Mouse (Mus musculus): ENCODE results near the gene Tbxas1. TPM values are rescaled to one million over a fixed set of nuclear protein-coding genes. Genes with fewer than 3 reads are reported as not detected.

Gene Tbxas1
- polyA plus RNA-seq, 1 experiment from 2014 or later: 1.8 TPM

- no peaks in the 10 kb centered on the region for H3K9me3 ChIP-seq
- H3K4me1 ChIP-seq: peaks cover 15% of the 10 kb centered on the region; the same call in 1 of the 2 replicates
- H3K4me3 ChIP-seq (replicated peaks): no peak overlapping the region
- H3K9ac ChIP-seq: no peak overlapping the region
- WGBS: 91% methylated on average over 4 of the region's 4 CpGs
- no peak overlapping the region for H3K27ac ChIP-seq
- H3K4me2 ChIP-seq: no peak overlapping the region
- H3K27me3 ChIP-seq: no peaks in the 10 kb centered on the region
- H3K36me3 ChIP-seq (replicated peaks): no peaks in the 10 kb centered on the region
- no peak for ATAC-seq (ENCODE audit: low FRiP score)
Measured at GRCm38 (mm10) chr6:38918728-38919127, 43.5 kb downstream of the Tbxas1 start.

- ATAC-seq (ENCODE audit: low FRiP score): no peak
- no peaks in the 10 kb centered on the region for H3K27me3 ChIP-seq
Measured at GRCm38 (mm10) chr6:38919135-38919740, 44.0 kb downstream of the Tbxas1 start.

GRCm38 (mm10) chr6:38920141-38920540 is 44.9 kb downstream of the Tbxas1 start:
- H3K4me2 ChIP-seq: no peak overlapping the region
- peaks cover 1% of the 10 kb centered on the region; the same call in 1 of the 2 replicates for H3K4me1 ChIP-seq
- 77% methylated on average over 6 of the region's 6 CpGs for WGBS
- H3K4me3 ChIP-seq (replicated peaks): no peak overlapping the region
- no peaks in the 10 kb centered on the region for H3K27me3 ChIP-seq
- no peak overlapping the region for H3K27ac ChIP-seq
- no peaks in the 10 kb centered on the region for H3K36me3 ChIP-seq (replicated peaks)
- H3K9me3 ChIP-seq: no peaks in the 10 kb centered on the region
- no peak overlapping the region for H3K9ac ChIP-seq
- ATAC-seq (ENCODE audit: low FRiP score): no peak

More at GRCm38 (mm10) chr6:38919135-38919740, 44.0 kb downstream of the Tbxas1 start:
- Histone ChIP-seq H3K4me2 (no peak overlapping the region), H3K36me3 (replicated peaks) (no peaks in the 10 kb centered on the region), H3K9ac (no peak overlapping the region), H3K4me3 (replicated peaks) (no peak overlapping the region), H3K4me1 (peaks cover 10% of the 10 kb centered on the region; the same call in 1 of the 2 replicates), H3K27ac (no peak overlapping the region), H3K9me3 (no peaks in the 10 kb centered on the region)
- WGBS: 92% methylated on average over 14 of the region's 14 CpGs

- H3K4me2 ChIP-seq: no peak overlapping the region
- no peaks in the 10 kb centered on the region for H3K36me3 ChIP-seq (replicated peaks)
- WGBS: 87% methylated on average over 17 of the region's 17 CpGs
- no peaks in the 10 kb centered on the region for H3K9me3 ChIP-seq
- H3K27me3 ChIP-seq: no peaks in the 10 kb centered on the region
- no peak overlapping the region for H3K27ac ChIP-seq
- no peaks in the 10 kb centered on the region for H3K4me1 ChIP-seq
- no peak overlapping the region for H3K4me3 ChIP-seq (replicated peaks)
- no peak overlapping the region for H3K9ac ChIP-seq
- peak; percentile 33; the same call in 1 of the 2 replicates for ATAC-seq (ENCODE audit: low FRiP score)
Measured at GRCm38 (mm10) chr6:38921095-38921809, 46.0 kb downstream of the Tbxas1 start.

GRCm38 (mm10) chr6:38921810-38922116 is 46.6 kb downstream of the Tbxas1 start:
- H3K36me3 ChIP-seq (replicated peaks): no peaks in the 10 kb centered on the region
- H3K4me3 ChIP-seq (replicated peaks): no peak overlapping the region
- WGBS: 90% methylated on average over 8 of the region's 8 CpGs
- H3K27me3 ChIP-seq: no peaks in the 10 kb centered on the region
- no peak overlapping the region for H3K9ac ChIP-seq
- no peaks in the 10 kb centered on the region for H3K9me3 ChIP-seq
- no peaks in the 10 kb centered on the region for H3K4me1 ChIP-seq
- H3K27ac ChIP-seq: no peak overlapping the region
- no peak overlapping the region for H3K4me2 ChIP-seq
- no peak for ATAC-seq (ENCODE audit: low FRiP score)

- H3K4me1 ChIP-seq: no peaks in the 10 kb centered on the region
- no peak overlapping the region for H3K9ac ChIP-seq
- no peak overlapping the region for H3K27ac ChIP-seq
- H3K36me3 ChIP-seq (replicated peaks): no peaks in the 10 kb centered on the region
- H3K4me3 ChIP-seq (replicated peaks): no peak overlapping the region
- H3K27me3 ChIP-seq: no peaks in the 10 kb centered on the region
- ATAC-seq (ENCODE audit: low FRiP score): no peak
- no peaks in the 10 kb centered on the region for H3K9me3 ChIP-seq
- H3K4me2 ChIP-seq: no peak overlapping the region
- 49% methylated on average over 2 of the region's 2 CpGs for WGBS
Measured at GRCm38 (mm10) chr6:38922517-38922916, 47.3 kb downstream of the Tbxas1 start.

GRCm38 (mm10) chr6:38923450-38923849 is 48.2 kb downstream of the Tbxas1 start:
- no peak overlapping the region for H3K4me3 ChIP-seq (replicated peaks)
- no peak overlapping the region for H3K4me2 ChIP-seq
- 84% methylated on average over 4 of the region's 4 CpGs for WGBS
- H3K36me3 ChIP-seq (replicated peaks): no peaks in the 10 kb centered on the region
- H3K27me3 ChIP-seq: no peaks in the 10 kb centered on the region
- no peak overlapping the region for H3K9ac ChIP-seq
- no peaks in the 10 kb centered on the region for H3K9me3 ChIP-seq
- H3K4me1 ChIP-seq: no peaks in the 10 kb centered on the region
- ATAC-seq (ENCODE audit: low FRiP score): no peak
- H3K27ac ChIP-seq: no peak overlapping the region

GRCm38 (mm10) chr6:38923870-38924817 is 48.9 kb downstream of the Tbxas1 start:
- H3K4me2 ChIP-seq: no peak overlapping the region
- no peaks in the 10 kb centered on the region for H3K27me3 ChIP-seq
- no peak for ATAC-seq (ENCODE audit: low FRiP score)
- H3K4me3 ChIP-seq (replicated peaks): no peak overlapping the region
- no peaks in the 10 kb centered on the region for H3K4me1 ChIP-seq
- H3K9me3 ChIP-seq: no peaks in the 10 kb centered on the region
- H3K27ac ChIP-seq: no peak overlapping the region
- no peaks in the 10 kb centered on the region for H3K36me3 ChIP-seq (replicated peaks)
- WGBS: 92% methylated on average over 18 of the region's 18 CpGs
- H3K9ac ChIP-seq: no peak overlapping the region

GRCm38 (mm10) chr6:38925719-38926118 is 50.5 kb downstream of the Tbxas1 start:
- WGBS: 55% methylated on average over 7 of the region's 7 CpGs
- Histone ChIP-seq H3K4me2 (peak overlapping the region; percentile 36), H3K27me3 (no peaks in the 10 kb centered on the region), H3K9ac (no peak overlapping the region), H3K4me3 (replicated peaks) (peak overlapping the region; percentile 20), H3K9me3 (no peaks in the 10 kb centered on the region), H3K36me3 (replicated peaks) (no peaks in the 10 kb centered on the region), H3K27ac (no peak overlapping the region), H3K4me1 (no peaks in the 10 kb centered on the region)
- ATAC-seq (ENCODE audit: low FRiP score): no peak

- Histone ChIP-seq H3K36me3 (replicated peaks) (no peaks in the 10 kb centered on the region), H3K4me2 (peak overlapping the region; percentile 36), H3K27ac (no peak overlapping the region), H3K4me1 (no peaks in the 10 kb centered on the region), H3K27me3 (no peaks in the 10 kb centered on the region), H3K9ac (no peak overlapping the region), H3K9me3 (no peaks in the 10 kb centered on the region), H3K4me3 (replicated peaks) (peak overlapping the region; percentile 20)
- 64% methylated on average over 28 of the region's 28 CpGs for WGBS
- ATAC-seq (ENCODE audit: low FRiP score): peak; percentile 51; the same call in 1 of the 2 replicates
Measured at GRCm38 (mm10) chr6:38926135-38926962, 51.1 kb downstream of the Tbxas1 start.

GRCm38 (mm10) chr6:38926963-38927361 is 51.8 kb downstream of the Tbxas1 start:
- H3K9me3 ChIP-seq: no peaks in the 10 kb centered on the region
- no peak overlapping the region for H3K4me3 ChIP-seq (replicated peaks)
- no peaks in the 10 kb centered on the region for H3K36me3 ChIP-seq (replicated peaks)
- H3K4me2 ChIP-seq: no peak overlapping the region
- H3K27ac ChIP-seq: no peak overlapping the region
- no peaks in the 10 kb centered on the region for H3K4me1 ChIP-seq
- H3K27me3 ChIP-seq: no peaks in the 10 kb centered on the region
- H3K9ac ChIP-seq: no peak overlapping the region
- ATAC-seq (ENCODE audit: low FRiP score): no peak
- WGBS: 84% methylated on average over 13 of the region's 13 CpGs
